Mouse (Mus musculus): ENCODE measurements at regions not wholly inside any gene's neighbourhood (a gene's known extent, or its start where the extent isn't known, plus 50 kb on each side); places are given as distances from the start of the nearest gene placed in this dataset.

DNA sequence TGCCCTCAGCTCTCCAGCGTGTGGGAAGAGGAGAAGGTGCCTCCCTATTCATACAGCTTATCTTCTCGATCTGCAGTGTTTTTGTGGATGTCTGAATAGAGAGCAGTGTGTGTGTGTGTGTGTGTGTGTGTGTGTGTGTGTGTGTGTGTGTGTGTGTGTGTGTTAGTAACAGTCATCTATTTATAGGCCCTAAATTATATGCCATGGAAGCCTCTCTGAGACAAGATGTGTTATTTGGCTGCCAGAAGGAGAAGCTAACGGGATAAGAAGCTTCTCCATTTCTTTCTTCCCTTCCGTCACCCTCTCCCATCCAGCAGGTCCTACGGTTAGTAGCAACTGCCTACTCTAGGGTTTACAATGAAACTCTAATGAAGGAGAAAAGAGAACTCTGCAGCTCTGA lies 270.3 kb downstream of the Emp1 start:
- DNase-seq: no peak

DNA sequence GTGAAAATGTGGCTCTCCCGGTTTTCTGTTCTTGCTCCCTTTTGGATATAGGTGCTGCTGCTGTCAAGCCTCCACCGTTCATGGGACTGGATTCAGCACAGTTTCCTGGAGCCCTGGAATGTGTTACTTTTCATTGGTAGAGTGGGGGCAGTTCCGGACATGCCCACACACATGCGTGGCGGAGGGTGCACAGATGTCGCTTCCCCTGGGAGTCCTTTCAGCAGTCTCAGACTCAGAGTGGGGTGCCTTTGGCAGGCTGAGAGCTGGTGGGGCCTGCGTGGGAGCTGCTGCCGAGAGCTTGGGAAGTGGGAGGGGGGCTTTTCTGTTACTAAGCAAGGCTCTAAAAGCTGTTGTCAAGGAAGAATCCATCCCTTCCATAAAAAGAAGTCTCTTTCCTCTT lies 274.3 kb downstream of the Emp1 start:
- DNase-seq: no peak

DNA sequence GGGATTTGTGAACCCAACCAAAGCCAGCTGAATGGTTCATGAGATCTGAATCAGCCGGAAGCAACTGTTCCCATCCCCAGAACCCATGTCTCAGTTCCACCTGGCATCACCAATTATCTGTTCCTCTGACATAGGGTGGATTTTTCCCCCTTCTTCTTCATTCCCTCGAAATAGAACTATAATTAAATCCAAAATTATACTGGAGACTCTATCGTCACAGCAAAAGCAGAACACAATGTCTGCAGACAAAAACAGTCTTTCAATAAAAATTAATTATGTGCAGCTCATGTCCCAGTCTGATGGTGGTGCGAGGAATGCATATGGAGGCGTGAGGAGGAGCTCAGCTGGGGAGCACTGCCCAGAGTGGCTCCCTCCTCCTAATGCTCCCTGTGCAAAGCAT lies 280.4 kb downstream of the Emp1 start:
- no peak for DNase-seq

DNA sequence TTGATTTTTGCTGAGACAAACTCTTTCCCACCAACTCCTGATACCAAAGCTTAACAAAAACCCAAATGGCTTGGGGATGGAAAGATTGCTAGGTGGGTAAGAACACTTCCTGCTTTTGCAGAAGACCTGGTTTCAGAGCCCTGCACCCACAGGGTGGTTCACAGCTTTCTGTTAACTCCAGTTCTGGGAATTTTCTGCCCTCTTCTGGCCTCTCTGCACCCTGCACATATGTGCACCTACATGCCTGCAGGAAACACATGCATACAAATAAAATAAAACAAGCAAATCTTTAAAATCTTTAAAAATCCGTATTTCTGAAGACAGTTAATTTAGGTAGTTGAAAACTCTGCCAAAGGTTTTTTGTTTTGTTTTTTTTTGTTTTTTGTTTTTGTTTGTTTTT lies 283.8 kb downstream of the Emp1 start:
- DNase-seq: no peak

DNA sequence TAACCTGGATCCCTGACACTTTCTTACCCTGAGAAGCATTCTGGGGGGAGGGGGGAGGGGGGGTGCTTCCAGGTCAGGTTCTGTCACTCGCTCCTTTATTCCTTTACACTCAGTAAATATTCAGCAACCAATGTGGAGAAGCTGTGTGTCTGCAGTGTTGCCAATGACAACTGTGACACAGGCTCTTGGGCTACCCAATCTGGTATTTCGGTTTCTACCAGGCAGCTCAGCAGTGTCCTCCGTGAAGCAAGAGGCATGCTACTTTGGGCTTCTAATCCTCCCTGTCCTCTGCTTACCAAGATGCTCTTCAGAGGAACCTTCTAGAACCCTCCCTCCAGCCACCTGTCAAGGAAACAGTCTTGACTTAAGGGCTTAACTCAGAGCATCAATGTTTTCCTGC lies 290.7 kb downstream of the Emp1 start:
- no peak for DNase-seq

DNA sequence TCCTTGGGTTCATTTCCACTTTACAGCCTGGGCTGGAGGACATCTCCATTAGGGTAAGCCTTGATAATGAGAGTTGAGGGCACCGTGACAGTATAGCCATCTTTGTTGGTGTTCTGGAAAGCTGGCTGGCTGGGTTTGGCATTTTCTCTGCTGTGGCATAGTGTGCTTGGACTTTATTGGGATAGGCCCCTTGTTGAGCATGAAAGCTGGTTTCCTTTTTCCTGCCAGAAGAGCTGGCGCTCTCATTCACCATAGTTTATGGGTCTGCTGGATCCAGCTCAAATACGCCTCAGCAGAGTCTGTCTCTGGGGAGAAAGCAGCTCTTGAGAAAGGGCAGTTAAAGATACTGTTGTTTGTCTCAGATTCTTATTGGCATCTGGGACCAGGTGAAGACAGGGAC lies 300.0 kb downstream of the Emp1 start:
- DNase-seq: no peak

DNA sequence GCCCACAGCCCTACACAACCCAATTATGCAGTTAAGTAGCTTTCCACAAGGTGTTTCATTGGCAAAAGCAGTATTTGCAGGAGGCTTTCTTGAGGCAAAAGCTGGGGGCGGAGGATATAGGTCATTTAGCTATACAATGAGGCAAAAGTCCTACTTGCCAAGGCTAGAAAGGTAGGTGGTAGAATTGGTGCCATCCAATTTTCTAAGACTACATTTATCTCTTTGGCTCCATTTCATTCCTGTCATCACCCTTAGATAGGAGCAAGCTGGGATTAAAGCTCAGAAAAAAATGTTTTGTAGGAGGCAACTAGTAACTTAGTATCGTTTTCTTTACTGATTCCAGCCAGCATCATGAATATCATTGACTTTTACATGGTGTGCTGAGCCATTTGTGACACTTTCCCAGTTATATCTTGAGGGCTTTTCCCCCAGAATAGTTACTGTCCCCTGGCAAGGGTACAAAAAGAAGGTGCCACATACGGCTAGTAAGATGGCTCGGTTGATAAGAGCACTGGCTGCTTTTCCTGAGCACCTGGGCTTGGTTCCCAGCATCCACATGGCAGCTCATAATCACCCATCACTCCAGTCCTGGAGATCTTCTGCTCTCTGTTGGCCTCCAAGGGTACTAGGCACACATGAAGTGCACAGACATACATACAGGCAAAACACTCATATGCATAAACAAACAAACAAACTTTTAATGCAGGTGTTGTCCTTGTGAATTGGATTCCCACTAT lies 300.6 kb downstream of the Emp1 start:
- no peak for DNase-seq
